Mouse (Mus musculus): Measurements from ENCODE around the gene Rnf10.
"Not testable (repeated sequence)": the region's sequence is repeated elsewhere in the genome, so short reads cannot be mapped to it uniquely, and the experiment has no call there.

Gene Rnf10

DNA sequence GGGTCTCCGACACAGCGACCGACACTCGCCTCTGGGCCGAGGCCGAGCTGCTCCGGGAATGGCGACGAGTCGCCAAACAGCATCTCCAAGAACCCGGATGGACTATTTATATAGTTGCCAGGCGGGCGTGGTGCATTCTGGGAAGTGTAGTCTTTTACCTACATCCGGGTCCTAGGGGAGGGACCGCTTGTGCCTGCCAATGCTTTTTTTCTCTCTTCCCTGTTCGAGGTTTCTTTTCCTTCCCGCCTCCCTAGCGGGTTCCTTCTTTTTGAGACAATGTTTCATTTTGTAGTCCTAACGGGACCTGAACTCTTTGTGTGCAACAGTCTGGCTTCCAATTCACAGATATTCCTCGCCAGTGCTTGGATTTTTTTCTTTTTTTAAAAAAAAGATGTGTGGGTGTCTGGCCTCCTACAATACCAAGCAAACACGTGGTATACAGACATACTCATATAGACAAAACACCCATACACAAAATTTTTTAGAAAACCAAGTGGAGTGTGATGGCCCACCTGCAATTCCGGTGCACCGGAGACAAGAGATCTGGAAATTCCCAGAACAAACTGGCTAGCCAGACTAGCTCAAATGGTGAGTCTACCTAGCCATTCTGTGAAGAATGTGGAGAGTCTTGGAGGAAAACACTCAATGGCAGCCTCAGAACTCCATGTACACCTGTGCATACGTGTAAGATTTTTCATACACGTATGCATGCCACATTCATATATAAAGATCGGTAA lies at the start of gene Rnf10:
Gene Rnf10, minus strand, starts transcription at position 87 of the 737 bp plus-strand sequence.
- DNase-seq (ENCODE audit: low spot score): peak; percentile 99

DNA sequence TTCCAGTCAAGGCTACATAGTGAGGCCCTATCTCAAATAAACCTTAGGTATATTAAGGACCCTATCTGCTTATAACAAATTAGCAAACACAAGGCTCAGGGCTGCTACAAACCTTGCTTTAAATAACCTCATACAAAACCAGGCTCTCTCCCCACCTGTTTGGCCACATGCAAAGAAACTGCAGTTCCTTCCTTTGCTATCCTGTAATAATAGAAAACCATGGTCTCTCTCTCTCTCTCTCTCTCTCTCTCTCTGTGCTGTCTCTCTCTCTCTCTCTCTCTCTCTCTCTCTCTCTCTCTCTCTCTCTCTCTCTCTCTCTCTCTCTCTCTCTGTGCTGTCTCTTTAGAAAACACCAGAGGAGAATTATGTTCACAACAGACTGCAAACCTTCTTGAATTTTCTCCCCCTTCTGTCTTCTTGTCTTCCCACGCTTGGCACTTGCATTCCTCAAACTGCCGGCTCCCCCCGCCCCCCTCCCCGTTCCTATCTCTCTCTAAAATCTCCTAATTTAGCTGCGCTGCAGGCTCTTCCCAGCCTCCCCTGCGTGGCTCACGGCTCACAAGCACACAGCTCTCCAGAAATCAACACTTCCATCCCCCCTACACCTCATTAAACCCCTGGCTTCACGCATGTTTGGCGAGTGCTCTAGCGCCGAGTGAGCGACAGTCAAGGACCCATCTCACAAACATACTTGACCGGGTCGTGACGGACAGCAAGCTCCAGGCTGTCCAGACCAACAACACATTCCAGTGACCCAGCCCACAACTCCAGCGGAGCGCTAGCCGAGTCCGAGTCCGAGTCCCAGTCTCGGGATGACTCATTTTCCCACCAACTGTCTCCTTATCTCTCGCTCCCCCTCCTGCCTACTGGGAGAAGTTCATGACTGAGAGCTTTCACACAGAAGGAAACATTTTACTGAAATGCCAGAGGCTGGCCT lies 46.6 kb upstream of the Rnf10 start:
- peak; percentile 94 for DNase-seq (ENCODE audit: low spot score)

DNA sequence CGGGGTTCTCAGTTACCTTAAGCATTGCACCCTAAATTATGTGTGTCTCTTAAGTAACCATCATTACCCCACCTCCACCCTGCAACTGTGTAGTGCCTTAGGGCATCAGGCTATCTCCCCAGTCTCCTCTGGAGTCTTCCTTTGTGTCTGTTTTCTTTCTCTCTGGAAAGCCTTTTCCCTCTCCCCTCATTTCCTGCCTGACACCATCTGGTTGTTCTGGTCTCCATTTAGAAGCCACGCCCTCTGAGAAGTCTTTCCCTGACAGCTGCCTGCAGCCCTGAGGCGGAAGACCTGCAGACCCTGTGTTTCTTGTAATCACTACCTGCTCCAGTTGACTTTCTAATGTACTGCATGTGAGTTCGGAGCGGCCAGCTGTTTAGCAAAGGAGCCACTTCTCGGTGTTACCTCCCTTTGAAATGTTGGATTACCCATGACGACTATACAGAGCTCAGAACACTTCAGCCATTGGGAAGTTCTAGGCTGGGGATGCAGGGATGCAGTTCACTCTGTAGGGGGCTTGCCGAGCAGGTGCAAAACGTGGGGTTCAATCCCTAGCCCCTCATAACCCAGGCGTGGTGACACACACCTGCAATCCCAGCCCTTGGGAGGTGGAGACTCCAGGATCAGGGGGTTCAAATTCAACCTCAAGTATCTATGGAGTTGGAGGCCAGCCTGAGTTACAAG lies 45.1 kb upstream of the Rnf10 start:
- DNase-seq (ENCODE audit: low spot score): no peak

DNA sequence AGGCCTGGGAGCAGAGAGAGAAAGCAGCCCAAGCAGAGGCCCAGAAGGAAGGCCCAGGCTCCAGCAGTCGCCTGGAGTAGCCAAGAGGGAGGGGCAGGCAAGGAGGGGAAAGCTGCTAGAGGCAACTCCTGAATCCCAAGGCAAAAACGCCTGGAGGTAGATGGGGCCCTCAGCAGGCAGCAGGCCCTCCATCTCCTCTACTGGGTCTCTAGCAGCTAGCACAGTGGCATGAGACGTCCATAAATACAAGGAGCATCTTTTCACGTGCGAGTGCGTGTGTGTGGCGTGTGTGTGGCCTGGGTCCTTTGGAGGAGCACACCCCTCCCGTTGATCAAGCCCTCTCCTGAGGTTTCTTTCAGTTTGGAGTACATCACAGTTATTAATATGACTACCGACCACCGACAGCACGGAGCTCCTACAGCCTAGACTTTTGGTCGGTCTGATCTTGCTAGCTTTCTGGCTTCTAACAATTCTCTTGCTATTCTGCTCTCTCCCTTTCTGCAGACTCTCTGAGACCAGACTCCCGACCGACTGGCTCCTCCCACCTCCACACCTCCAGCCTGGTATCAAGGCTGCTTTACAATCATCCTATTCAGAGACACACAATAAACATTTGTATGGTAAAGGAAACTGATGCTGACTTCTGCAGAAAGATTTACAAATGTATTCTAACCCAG lies 44.4 kb upstream of the Rnf10 start:
- no peak for DNase-seq (ENCODE audit: low spot score)

GRCm38 (mm10) chr5:115313668-115313943 lies 40.9 kb upstream of the Rnf10 start:
- DNase-seq (ENCODE audit: low spot score): no peak

- no peak for DNase-seq (ENCODE audit: low spot score)
Measured at GRCm38 (mm10) chr5:115312816-115313667, 40.3 kb upstream of the Rnf10 start.

GRCm38 (mm10) chr5:115312354-115312753 lies 39.7 kb upstream of the Rnf10 start:
- DNase-seq (ENCODE audit: low spot score): no peak

DNA sequence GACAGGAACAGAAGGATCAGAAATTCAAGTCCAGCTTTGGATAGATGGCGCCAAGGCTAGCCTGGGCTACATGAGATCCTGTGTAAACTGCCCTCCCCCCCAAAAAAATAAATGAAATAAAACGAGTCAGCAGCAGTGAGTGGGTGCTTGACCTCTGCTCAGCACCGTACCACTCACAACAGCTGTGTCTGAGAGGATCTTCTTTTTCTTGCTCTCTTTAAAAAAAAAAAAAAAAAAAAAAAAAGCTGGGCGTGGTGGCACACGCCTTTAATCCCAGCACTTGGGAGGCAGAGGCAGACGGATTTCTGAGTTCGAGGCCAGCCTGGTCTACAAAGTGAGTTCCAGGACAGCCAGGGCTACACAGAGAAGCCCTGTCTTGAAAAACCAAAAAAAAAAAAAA lies 29.5 kb upstream of the Rnf10 start:
- not testable (repeated sequence) for DNase-seq (ENCODE audit: low spot score)

DNA sequence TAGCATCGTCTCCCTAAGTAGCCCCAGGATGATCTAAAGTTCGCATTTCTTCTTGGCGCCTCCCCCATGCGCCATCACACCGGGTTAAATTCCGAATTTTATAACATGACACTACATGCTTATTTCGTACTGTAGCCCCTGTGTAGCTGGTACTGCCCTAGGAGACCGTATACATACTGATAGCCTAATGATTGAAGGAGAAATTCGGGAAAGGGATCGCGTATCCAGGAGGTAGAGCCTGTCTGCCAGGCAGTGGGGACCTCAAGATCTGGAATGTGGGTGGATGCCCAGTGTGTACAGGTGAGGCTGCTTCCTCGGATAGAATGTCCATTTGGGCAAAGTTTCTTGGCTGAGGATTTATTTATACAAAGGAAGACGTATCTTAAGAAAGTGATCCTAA lies 28.9 kb upstream of the Rnf10 start:
- no peak for DNase-seq (ENCODE audit: low spot score)

DNA sequence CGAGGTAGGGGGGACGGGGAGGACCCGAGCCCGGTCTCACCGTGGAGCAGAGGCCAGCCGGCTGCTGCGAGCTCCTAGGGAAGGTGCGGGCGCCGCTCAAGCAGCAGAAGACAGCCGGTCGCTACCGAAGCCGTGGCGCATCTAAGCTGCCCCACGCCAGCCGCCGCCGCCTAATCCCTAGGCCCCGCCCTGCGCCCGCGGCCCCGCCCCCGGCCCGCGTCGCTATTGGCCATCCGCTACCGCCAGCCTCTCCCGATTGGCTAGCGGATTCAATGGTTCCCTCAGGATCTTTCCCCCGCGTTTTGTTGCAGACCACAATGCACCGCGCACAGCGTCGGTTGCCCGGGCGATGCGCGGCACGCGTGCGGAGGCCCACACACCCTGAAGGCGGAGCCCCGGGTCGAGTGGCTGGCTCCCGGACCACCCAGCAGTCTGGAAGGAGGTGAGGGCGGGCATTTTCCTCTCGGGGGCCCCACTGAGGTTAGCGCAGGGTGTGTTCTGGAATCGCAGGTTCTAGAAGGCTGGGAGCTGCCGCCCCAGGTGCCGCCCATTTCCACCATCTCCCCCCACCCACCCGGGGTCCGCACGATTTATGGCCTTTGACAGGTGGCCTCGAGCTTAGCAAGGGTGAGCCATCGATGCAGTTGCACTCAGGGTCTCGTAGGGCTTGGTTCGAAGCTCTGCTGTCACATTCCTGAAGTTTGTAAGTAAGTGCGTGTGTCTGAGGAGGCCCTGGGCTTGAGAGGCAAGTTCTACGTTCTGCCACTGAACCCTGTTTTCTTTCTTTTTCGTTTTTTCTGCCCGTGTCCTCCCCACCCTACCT lies 28.3 kb upstream of the Rnf10 start, which contains the start of gene Dynll1:
Gene Dynll1, minus strand, starts transcription at position 208 of the 823 bp plus-strand sequence.
- DNase-seq (ENCODE audit: low spot score): peak; percentile 99

GRCm38 (mm10) chr5:115300035-115300744 lies 27.5 kb upstream of the Rnf10 start:
- DNase-seq (ENCODE audit: low spot score): peak; percentile 86

DNA sequence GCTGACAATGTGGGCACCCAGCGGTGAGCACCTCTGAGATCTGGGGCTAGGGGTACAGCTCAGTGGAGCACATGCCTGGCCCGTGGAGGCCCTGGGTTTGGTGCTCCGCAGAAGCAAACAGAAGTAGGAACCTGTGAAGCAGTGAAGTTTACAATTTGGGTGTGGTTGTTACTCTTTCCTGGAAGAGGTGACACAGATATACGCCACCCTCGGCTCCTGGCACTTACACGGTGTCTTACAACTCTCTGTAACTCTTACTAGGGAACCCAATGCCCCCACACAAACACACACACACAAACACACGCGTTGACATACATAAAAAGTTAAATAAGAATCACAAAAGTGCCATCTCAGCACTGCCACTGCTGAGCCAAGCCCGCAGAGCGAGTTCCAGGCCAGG lies 23.6 kb upstream of the Rnf10 start:
- DNase-seq (ENCODE audit: low spot score): no peak

- no peak for DNase-seq (ENCODE audit: low spot score)
Measured at GRCm38 (mm10) chr5:115294173-115294572, 21.5 kb upstream of the Rnf10 start.

DNA sequence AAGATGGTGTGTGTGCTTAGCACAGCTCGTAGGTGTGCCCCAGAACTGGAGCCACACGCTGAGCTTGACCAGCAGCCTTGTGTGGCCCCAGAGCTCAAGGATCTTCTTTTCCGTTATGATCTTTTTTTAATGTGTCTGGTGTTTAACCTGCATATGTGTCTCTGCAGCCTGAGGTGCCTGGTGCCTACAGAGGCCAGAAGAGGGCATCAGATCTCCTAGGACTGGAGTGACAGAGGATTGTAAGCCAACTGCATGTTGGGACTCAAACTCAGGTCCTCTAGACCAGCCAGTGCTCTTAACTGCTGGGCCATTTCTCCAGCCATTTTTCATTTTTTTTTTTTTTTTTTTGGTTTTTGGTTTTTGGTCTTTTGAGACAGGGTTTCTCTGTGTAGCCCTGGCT lies 12.0 kb upstream of the Rnf10 start:
- DNase-seq (ENCODE audit: low spot score): no peak

- DNase-seq (ENCODE audit: low spot score): peak; percentile 53
Measured at GRCm38 (mm10) chr5:115280050-115280687, 7.5 kb upstream of the Rnf10 start.

GRCm38 (mm10) chr5:115279226-115280049 lies 6.7 kb upstream of the Rnf10 start, which contains the start of gene Coq5:
TSS of gene Coq5 (plus strand) at chr5:115279666.
- peak; percentile 86 for DNase-seq (ENCODE audit: low spot score)

DNA sequence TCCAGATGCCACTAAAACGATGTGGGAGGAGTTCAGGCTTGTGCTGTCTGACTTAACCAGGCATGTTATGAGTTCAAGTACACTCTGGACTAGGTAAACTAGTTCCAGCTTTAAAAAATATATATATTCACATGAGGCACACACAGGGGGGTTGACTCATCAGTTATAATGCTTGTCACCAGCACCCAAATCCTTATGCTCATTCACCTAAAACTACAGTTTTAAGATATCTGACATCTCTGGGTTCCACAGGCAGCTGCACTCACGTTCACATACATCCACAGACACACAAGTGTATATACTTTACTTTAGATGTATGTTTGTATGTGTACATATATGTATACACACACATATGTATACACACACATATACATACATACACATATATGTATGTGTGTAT lies 6.1 kb upstream of the Rnf10 start:
- no peak for DNase-seq (ENCODE audit: low spot score)

- DNase-seq (ENCODE audit: low spot score): no peak
Measured at GRCm38 (mm10) chr5:115278053-115278452, 5.4 kb upstream of the Rnf10 start.
